Mouse (Mus musculus): Measurements from ENCODE around the gene Hmgxb4. TPM values are rescaled to one million over a fixed set of nuclear protein-coding genes. Genes with fewer than 3 reads are reported as not detected.

Hmgxb4 gene
- polyA plus RNA-seq, 1 experiment: 6.0 TPM

GRCm38 (mm10) chr8:75071627-75072346 lies 78.6 kb downstream of the Hmgxb4 start:
- Histone ChIP-seq H3K4me1 (ENCODE audit: control insufficient read depth, insufficient read depth, low read length) (no peaks in the 10 kb centered on the region), H3K27me3 (ENCODE audit: control insufficient read depth, insufficient read depth, low read length) (no peaks in the 10 kb centered on the region), H3K36me3 (ENCODE audit: control insufficient read depth, insufficient read depth, low read length) (peaks cover 3% of the 10 kb centered on the region; the same call in 1 of the 2 replicates), H3K27ac (ENCODE audit: control insufficient read depth, insufficient read depth, low read depth, low read length) (no peak overlapping the region), H3K4me3 (ENCODE audit: control insufficient read depth, low read depth, low read length) (no peak overlapping the region)
- TF ChIP-seq CTCF (IDR thresholded peaks at IDR 0.05; ENCODE audit: control insufficient read depth, insufficient read depth, insufficient replicate concordance, low read depth, low read length) (peak; percentile 70; the same call in 1 of the 2 replicates), POLR2A (IDR thresholded peaks at IDR 0.05; ENCODE audit: control insufficient read depth, low read depth, low read length) (no peak)

DNA sequence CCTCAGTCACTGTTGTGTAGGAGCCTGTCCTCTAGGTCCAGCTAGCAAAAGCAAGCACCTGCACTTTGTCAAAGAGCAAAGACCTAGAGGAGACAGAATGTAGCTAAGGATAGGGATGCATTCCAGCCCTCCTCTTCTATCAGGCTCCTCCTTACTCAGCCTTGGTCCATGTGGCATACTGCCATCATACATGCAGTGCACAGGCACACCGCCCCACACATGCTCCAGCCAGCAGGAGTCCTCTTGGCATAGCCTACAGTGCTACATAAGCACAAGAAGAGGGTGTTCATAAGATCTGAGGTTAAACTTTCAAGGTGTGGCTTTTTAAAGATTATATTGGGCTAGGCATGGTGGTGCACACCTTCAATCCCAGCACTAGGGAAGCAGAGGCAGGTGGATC lies 81.7 kb downstream of the Hmgxb4 start:
- H3K4me3 ChIP-seq (ENCODE audit: control insufficient read depth, low read depth, low read length): no peak overlapping the region
- no peak overlapping the region for H3K27ac ChIP-seq (ENCODE audit: control insufficient read depth, insufficient read depth, low read depth, low read length)
- no peaks in the 10 kb centered on the region for H3K36me3 ChIP-seq (ENCODE audit: control insufficient read depth, insufficient read depth, low read length)
- TF ChIP-seq POLR2A (IDR thresholded peaks at IDR 0.05; ENCODE audit: control insufficient read depth, low read depth, low read length): no peak
- TF ChIP-seq CTCF (IDR thresholded peaks at IDR 0.05; ENCODE audit: control insufficient read depth, insufficient read depth, insufficient replicate concordance, low read depth, low read length): no peak
- 0 out of 2 replicates have a peak, but pooled peaks cover 2% of the 10 kb centered on the region for H3K4me1 ChIP-seq (ENCODE audit: control insufficient read depth, insufficient read depth, low read length)
- no peaks in the 10 kb centered on the region for H3K27me3 ChIP-seq (ENCODE audit: control insufficient read depth, insufficient read depth, low read length)

DNA sequence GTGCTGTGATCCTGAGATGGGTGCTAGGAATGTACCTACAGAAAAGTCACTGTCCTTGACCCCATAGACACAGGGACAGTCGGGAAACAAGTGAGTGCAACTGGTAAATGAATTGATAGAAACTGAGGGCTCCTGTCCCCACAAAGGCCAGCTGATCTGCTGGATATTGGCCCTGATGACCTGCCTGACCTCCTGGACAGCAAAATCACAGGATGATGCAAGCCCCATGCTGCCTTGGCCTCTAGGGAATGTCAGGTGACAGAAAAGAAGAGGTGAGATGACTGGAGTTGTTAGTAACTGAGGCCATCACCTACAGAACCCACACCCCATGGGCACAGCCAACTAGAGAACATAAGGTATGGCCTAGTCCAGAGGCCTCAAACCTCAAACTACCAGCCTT lies 85.1 kb downstream of the Hmgxb4 start:
- H3K27me3 ChIP-seq (ENCODE audit: control insufficient read depth, insufficient read depth, low read length): no peaks in the 10 kb centered on the region
- TF ChIP-seq CTCF (IDR thresholded peaks at IDR 0.05; ENCODE audit: control insufficient read depth, insufficient read depth, insufficient replicate concordance, low read depth, low read length): no peak
- no peak for TF ChIP-seq POLR2A (IDR thresholded peaks at IDR 0.05; ENCODE audit: control insufficient read depth, low read depth, low read length)
- H3K27ac ChIP-seq (ENCODE audit: control insufficient read depth, insufficient read depth, low read depth, low read length): no peak overlapping the region
- no peaks in the 10 kb centered on the region for H3K36me3 ChIP-seq (ENCODE audit: control insufficient read depth, insufficient read depth, low read length)
- 0 out of 2 replicates have a peak, but pooled peaks cover 2% of the 10 kb centered on the region for H3K4me1 ChIP-seq (ENCODE audit: control insufficient read depth, insufficient read depth, low read length)
- H3K4me3 ChIP-seq (ENCODE audit: control insufficient read depth, low read depth, low read length): no peak overlapping the region

- Histone ChIP-seq H3K27me3 (ENCODE audit: control insufficient read depth, insufficient read depth, low read length) (no peaks in the 10 kb centered on the region), H3K4me3 (ENCODE audit: control insufficient read depth, low read depth, low read length) (no peak overlapping the region), H3K36me3 (ENCODE audit: control insufficient read depth, insufficient read depth, low read length) (no peaks in the 10 kb centered on the region), H3K4me1 (ENCODE audit: control insufficient read depth, insufficient read depth, low read length) (peaks cover 4% of the 10 kb centered on the region), H3K27ac (ENCODE audit: control insufficient read depth, insufficient read depth, low read depth, low read length) (no peak overlapping the region)
- TF ChIP-seq CTCF (IDR thresholded peaks at IDR 0.05; ENCODE audit: control insufficient read depth, insufficient read depth, insufficient replicate concordance, low read depth, low read length) (no peak), POLR2A (IDR thresholded peaks at IDR 0.05; ENCODE audit: control insufficient read depth, low read depth, low read length) (no peak)
These were observed 85.7 kb downstream of the Hmgxb4 start for GRCm38 (mm10) chr8:75078851-75079250.

Other genes starting within 250 kb of the Hmgxb4 start
- gene Isx, start 120.2 kb upstream of the Hmgxb4 start, polyA plus RNA-seq (2012; rRNA removed): not detected in 2 replicates
- gene Tom1, start 40.3 kb downstream of the Hmgxb4 start, polyA plus RNA-seq (2012; rRNA removed): 117 and 129 TPM in 2 replicates
- 8.6 and 10.9 TPM in 2 replicates for gene Hmox1, start 100.3 kb downstream of the Hmgxb4 start, polyA plus RNA-seq (2012; rRNA removed)
- gene Mcm5, start 116.2 kb downstream of the Hmgxb4 start, polyA plus RNA-seq (2012; rRNA removed): 16.3 and 18.6 TPM in 2 replicates
- gene Rasd2, start 220.6 kb downstream of the Hmgxb4 start, polyA plus RNA-seq (2012; rRNA removed): 5.1 and 6.1 TPM in 2 replicates